In the genomic region with DNA sequence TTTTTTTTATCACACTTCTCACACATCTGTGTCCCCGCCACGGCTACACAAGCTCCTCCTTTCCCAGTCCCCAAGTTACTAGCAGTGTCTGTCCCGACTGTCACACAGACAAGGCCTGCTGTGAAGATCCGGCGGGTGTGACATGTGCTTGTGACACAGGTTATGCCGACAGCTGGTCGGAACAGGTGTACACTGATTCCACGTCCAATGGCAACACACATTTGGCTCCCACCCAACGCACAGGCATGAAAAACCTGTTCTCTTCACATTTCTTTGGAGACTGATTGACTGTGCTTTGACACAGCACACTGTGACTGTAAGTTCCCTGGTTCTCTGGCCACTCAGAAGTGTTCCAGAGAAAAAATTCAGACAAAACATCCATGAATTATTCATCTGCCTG, we compare ENCODE assay signal across 9 mouse cellular contexts.
DNase-seq lines count a peak whose midpoint lies in the region.
"Had no signal": no experiment of that assay in that cellular context is flagged by ENCODE, and none has a peak within 500 bp of the region (broad histone marks: within the 10 kb centered on the region; RNA-seq: fewer than 3 reads in every experiment).

No protein-coding gene starts in this region.

- DNase-seq in gastrocnemius, postnatal 10 days: peak; percentile 8
- no peak for DNase-seq in gastrocnemius, postnatal 14 days
- DNase-seq in brain, adult 2 months (ENCODE audit: low read depth, low spot score): peak; percentile 4
- peak; percentile 3 for DNase-seq in fat pad, adult 2 months (ENCODE audit: extremely low read depth, low read depth, low spot score)
- peak; percentile 8 for DNase-seq in mesoderm, embryonic 11.5 days (ENCODE audit: low read depth, low spot score)
- DNase-seq in spleen, adult 12 weeks (ENCODE audit: low spot score): no peak
- DNase-seq in lung, postnatal 10 days: no peak
- DNase-seq: adrenal gland, postnatal 36 days; heart, postnatal 14 days had no signal

- intact Hi-C loops in gastrocnemius, postnatal 14 days (cut with DNase I; ENCODE audit: low total_unique reads): no loop called here

Comparison
In these comparisons a context has a peak if more than half of its experiments do, and no peak if none do; other contexts are left out.
1. DNase-seq: peak in gastrocnemius, postnatal 10 days (single experiment), brain, adult 2 months (single experiment), fat pad, adult 2 months (single experiment) and mesoderm, embryonic 11.5 days (single experiment); none in gastrocnemius, postnatal 14 days (single experiment), spleen, adult 12 weeks (single experiment) and lung, postnatal 10 days (single experiment).